Mouse (Mus musculus) cerebellum, postnatal 25 days (tissue): Measurements from ENCODE around the gene Gm49337.

Source experiments
- DNase-seq, 2 experiments: peaks; one replicate each; pipeline ENCODE4 v3.0.0; 2021; ENCODE audit warnings: mixed read lengths in 2 of 2

The Gm49337 gene

DNA sequence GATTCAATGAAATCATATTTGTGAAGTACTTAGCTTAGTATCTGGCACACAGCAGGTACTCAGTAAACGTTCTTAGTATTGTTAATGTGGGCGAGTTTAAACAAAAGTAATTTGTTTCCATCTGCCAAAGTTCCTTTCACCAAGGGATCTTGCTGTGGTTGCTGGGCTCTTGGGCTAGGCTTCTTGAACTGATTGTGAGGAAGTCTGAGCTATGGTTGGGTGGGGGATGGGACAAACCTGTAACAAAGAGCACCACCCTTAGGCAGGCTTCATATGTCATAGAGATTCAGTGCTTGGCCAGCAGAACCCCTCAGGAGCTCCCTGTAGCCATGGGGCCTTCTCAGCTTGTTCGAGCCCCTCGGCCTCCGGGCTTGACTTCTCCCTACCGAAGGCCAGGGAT lies at the start of gene Gm49337, which contains the start of gene 1700042G07Rik:
Gene Gm49337, plus strand, starts transcription at position 313 of the 400 bp plus-strand sequence.
Gene 1700042G07Rik, plus strand, starts transcription at position 301 of the 400 bp plus-strand sequence.
- DNase-seq: peak in 1 of 2 experiments; percentile 39

DNA sequence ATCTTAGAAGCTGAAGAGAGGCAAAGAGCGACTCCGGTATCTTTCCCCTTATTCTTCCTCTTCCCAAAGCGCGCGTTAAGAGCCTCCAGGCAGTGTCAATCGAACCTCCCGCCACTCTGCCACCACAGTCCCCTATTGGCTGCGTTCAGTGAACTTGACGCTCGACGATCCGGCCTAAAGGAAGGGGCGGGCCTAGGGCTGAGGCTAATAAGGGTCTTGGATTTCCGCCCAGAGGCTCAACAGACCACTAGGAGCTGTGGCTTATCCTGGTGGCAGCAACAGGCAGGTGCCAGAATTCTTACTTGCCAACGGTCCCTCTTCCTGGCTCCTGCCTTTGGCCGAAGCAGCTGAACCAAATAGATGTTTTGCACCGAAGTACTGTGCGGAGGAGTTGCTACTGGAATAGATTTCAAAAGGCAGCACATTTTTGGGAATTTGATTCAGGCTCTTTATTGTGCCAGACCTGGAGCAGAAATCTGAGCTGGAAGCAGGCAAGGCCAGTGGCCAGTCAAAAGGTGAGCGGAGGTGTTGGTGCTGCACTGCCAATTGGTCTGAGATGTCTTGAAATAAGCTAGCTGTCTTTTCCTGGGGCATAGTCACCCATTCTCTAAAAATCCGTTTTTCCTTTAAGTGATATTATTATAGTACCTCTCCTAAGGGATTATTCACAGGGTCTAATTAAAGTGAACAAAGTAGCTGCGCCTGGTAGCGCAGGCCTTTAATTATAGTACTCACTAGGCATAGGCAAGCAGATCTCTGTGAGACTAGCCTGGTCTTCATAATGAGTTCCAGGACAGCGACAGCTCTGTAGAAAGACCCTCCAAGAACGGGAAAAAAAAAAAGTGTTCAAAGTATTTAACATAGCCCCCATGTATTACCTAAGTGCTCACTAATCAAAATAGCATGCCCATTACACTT lies 49.3 kb upstream of the Gm49337 start, which contains the start of the genes Rad54l and Pomgnt1:
Gene Rad54l, minus strand, starts transcription at position 89 of the 918 bp plus-strand sequence.
Gene Pomgnt1, plus strand, starts transcription at position 239 of the 918 bp plus-strand sequence.
- peak; percentile 71 to 84 for DNase-seq

DNA sequence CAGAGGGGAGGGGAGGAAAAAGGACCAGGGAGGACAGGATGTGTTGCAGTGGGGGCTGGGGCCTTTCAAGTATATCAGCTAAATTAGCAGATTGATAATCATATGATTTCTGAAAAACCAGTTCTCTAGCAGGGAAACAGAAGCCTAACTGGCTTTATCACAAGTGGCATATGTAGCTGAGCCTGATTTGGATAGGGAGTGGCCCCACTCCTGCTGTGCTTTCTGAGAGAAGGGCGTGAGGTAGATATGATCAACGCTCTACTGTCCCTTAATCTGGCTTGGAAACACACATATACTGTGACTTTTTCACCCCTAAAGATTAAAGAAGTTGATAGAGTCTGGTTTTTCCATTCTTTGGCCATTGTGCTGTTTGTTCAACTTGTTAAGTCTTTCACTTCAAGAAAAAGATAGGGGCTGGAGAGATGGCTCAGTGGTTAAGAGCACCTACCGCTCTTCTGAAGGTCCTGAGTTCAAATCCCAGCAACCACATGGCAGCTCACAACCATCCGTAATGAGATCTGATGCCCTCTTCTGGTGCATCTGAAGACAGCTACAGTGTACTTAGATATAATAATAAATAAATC lies 47.3 kb upstream of the Gm49337 start:
- DNase-seq: no peak

DNA sequence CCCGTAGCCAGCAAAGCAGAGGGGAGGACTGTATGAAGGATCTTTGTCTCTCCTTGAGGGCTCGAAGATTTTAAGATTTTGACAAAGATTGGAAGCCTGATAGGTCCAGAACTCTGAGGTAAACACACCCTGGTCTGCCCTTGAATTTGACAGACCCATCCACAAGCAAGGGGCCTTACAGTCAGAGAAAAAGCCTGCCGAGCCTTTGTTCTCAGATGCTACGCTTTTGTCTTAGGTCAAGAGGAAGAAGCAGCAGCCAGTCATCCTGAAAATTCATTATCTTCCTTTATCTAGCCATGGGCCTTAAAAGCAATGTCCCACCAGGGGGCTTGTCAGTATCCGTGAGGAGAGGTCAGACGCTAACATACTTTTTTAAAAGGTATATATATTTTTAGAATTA lies 45.2 kb upstream of the Gm49337 start:
- DNase-seq: no peak

DNA sequence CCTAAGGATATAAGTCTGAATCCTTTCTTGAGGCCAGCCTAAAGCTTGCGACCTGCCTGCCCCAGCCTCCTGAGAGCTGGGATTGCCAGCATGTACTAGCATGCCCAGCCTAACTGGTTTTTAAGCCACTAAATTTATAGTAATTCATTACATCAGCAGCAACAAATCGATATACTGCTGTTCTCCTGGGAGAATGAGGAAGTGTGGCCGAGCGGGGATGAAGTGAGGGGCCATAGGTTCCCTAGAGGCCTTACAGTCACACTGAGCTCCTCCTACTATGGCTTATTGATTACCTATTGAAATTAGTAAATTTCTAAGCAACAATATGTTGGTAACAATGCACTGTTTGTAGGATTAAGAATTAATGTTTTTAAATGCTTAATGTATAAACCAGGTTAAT lies 40.1 kb upstream of the Gm49337 start:
- DNase-seq: no peak

DNA sequence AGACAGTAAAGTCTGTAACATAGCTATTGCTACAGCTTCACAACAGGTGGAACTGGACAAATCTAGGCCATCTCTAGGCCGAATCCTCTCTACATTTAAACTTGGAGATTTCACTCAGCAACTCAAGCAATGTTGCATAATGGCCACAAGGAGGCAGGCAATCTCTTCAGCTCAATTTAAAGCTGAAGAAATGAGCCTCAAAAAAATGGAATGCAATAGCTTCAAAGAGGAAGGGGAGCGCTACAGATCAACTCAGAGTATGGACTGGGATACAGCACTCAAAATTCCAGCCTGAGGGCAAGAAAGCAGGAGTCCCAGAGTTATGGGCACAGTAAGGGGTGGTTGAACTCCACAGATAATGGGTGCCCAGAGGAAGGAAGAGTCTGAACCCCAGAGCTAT lies 38.2 kb upstream of the Gm49337 start:
- peak in 1 of 2 experiments; percentile 28 for DNase-seq

DNA sequence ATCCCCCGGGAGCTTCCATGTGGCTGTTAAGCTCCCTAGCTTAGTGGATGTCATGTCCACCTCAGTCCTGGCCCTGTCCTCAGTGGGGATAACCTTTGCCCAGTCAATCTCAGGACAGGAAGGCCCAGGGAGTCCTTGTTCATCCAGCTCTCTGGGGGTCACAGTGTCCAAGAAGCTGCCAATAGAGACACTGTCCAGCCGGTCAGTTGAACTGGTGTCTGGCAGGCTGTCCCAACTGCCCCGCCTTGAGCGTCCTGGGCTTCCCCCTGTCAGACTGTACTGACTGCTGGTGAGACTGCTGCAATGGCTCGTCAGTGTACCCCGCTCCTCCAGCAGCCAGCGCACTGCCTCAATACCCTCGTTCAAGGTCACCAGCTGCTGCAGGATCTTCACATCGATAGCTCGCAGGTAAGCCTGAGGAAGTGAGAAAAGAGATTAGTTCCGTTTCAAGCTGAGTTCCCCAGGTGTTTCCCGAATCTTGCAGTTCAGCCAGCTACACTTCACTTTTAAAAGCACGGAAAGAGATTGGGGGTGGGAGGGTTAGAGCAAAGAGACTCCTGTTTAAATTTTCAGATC lies 35.7 kb upstream of the Gm49337 start:
- DNase-seq: peak in 1 of 2 experiments; percentile 25

DNA sequence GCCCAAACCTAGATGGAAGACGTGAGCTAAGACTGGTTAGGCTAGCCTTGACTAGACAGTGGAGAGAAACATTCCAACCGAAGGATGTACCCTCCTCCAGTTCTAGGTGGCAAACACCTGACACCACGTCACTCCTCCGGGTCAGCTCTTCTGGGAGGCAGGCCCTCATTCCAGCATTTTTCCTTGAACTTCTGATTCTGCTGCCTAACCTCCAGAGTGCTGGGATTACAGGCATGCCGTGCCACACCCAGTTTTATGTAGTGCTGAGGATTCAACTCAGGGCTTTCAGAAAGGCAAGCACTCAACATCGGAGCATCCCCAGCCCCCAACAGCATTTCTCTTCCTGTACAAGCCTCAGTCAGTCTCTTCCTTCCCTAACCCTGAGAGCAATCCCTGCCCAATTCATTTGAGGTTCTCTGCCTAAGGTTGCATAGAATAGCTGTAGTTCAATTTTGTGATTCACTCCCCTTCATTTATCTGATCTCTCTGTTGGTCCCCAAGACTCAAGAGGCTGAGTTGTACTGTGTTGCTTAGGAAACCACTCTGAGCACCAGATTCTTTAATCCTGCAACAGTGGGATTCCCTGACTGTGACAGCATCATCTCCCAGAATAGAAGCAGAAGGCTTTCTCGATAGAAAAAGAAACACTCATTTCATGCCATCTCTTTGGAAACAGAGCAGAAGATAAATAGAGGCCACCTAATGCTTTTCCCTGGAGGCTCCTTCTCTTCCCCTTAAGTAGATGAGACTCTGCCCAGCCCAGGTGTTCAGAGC lies 32.2 kb upstream of the Gm49337 start:
- no peak for DNase-seq

DNA sequence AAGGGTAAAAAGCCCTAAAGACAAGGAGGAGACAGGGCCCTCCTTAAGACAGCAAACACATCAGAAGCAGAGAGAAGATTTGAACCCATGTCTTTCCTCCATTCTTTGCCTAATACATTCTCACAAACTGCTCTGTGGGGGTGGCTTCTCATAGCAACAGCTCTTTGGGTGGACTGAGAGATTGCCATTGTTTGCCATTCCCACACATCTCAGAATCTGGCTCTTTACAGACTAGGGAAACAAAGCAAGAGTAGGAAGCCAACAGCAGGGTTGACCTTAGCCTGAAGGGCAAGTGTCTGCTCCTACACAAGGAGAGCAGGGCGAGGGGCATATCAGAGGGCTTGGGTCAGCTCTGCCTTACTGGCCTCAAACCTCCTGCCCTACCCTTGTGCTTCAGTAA lies 31.4 kb upstream of the Gm49337 start:
- DNase-seq: no peak

DNA sequence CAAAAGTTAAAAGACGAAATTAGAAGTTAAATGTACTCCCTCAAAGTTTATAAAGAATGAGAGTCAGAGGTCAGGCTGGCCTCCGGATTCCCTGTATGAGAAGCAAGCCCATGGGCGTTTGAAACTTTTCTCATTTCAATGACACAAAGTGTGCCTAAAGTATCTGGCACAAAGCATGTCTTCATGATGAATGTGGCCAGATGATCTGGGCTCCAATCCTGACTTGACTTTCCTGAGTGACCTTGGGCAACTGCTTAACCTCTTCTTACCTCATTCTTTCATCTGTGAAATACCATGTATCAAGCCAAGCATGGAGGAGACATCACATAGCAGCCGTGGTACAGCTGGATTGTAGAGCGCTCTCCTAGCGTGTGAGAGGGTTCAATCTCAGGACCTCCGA lies 30.9 kb upstream of the Gm49337 start:
- no peak for DNase-seq

DNA sequence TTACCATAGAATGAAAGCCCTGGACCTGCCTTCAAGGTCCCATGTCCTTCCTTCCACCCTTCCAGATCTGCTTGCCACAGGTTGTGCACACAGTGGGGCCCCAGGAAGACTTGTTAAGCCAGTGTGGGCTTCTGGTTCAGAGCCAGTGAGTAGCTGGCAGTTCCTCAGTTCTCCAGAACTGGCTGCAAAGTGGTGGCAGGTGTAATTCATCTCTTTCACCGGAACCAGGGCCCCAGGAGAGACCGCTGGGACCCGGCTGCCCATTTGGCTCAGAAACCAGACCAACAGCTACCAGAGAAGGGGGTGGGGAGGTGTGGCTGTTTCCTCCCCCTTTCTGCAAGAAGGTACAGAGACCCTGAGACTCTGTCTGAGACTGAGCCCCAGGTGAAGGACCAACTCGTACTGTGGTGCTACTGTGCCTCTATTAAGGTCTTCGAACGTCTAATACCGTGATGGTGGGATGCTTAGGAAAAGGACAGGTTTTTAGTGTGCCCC lies 29.8 kb upstream of the Gm49337 start:
- peak; percentile 95 for DNase-seq

DNA sequence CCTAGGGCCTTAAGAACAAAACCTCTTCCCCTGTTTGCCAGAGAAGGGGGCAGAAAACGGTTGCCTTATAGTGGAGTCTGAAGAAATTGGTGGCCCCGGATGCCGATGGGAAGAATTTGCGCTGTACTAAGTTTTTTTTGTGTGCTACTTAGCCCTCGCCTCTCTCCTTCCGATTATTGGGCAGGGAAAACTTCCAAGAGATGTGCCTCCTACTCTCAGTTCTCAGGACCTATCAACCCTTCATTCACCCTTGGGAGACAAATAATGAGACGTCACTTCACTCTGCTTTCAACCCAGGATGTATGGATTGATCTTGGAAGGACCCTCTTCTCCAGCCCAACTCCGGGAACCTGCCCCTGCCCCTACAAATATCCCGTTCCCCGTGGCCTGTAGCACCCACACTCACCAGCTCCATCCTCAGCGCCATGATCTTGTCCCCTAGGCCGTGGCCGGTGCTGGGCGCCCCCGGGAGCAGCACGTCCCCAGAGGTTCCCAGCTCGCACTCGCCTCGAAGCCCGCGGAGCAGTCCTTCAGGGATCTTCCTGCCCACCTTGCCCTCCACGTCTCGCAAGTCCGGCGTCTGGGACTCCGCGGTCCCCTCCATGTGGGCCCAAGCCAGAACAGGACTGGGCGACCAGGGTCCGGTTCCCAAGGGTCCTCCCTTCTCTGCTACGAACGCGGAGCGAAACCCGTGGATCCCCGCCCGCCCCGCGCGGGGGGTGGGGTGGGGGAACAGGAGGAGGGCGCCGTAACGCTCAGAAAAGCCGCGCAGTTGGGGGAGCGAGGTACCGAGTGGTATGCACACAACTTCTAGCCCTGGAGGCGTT lies 29.1 kb upstream of the Gm49337 start:
- DNase-seq: peak; percentile 92 to 93

DNA sequence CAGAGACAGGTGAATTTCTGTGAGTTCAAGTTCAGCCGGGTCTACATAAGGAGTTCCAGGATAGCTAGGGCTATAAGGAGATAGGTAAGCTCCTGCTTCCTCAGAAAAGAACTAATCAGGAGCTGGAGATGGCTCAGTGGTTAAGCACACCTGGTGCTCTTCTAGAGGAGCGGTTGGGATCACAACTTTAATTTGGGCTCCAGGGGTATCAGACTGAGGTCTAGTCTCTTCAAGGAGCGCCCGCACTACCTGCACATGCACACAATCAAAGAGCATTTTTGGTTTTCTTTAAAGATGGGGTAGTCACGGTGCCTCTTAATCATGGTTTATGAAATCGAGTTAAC lies 23.4 kb upstream of the Gm49337 start:
- no peak for DNase-seq

DNA sequence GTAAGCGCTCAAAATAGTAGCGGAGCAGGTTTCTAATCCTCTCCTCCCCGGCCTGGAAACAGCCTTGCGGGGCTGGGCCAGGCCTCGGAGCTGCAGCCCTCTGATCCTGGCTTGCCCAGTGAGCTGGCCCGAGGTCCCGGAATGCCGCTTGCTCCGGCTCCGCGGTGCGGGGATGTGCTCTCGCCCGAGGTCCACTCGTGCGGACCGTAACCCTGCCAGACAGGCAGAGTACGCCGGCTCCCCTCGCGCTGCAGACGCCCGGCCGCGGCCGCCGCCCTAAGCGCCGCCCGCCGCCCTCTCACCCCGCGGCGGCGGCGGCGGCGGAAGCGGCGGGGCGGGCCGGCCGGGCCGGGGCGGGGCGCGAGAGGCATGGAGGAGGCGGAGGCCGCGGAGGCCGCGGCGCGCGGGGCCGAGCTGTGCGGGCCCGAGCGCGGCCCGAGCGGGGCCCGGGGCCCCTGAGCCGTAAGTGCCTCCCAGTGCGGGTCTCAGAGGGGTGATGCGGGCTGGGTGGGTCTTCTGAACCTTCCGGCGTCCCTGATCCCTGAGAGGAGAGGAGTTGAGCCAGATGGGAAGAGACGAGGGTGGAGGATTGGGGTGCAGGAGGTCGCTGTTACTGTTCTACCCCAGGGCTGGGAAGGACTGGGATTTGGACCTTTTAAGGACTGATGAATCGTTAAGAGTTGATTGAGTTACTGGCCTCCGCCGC lies 22.9 kb upstream of the Gm49337 start:
- peak; percentile 81 to 89 for DNase-seq

DNA sequence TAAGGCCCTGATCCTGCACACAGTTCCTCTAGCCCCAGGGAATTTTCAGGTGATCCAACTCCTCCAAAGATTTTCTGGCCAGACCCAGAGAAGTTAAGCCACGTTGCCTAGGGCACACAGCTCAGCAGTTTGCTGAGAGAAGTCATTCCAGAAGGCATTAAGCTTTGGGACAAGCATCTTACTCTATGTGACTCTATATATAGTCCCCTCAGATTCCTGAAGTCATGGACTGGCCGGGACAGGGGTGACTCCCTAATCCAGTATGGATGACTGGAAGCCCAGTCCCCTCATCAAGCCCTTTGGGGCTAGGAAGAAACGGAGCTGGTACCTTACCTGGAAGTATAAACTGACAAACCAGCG lies 22.3 kb upstream of the Gm49337 start:
- no peak for DNase-seq

DNA sequence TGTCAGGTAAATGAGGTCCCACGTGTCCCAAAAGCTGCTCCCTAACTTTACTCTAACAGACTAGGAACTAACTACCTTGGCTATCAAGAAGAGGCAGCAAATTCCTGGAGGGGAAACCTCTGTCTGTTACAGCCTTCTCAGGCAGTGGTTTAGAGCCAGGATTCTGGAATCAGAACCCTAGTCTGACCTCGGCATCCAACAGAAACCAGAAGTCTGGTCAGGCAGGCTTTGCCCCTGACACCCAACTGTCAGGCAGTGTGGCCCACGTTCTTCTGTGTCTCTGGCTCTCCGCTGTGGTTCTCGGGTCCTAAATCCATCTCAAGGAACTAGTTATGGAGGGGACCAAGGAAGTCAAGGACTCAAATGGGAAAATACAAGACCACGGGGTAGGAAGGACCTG lies 21.9 kb upstream of the Gm49337 start, which contains the start of gene Lurap1:
Gene Lurap1, minus strand, starts transcription at position 101 of the 400 bp plus-strand sequence.
- DNase-seq: no peak

DNA sequence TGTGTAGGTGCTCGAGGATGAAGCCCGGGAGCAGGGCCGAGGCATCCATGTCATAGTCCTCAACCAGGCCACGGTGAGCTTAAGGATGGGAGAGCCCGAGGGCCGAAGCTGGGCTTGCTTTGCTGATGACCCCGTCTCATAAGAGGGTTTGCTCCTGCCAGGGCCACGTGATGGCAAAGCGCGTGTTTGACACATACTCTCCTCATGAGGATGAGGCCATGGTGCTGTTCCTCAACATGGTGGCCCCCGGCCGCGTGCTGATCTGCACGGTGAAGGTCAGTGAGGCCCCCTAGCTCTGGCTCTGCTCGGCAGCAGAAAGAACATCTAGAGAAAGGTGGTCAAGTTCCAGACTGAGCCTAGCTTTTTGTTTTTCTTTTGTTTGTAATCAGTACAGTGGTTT lies 20.5 kb upstream of the Gm49337 start:
- no peak for DNase-seq

DNA sequence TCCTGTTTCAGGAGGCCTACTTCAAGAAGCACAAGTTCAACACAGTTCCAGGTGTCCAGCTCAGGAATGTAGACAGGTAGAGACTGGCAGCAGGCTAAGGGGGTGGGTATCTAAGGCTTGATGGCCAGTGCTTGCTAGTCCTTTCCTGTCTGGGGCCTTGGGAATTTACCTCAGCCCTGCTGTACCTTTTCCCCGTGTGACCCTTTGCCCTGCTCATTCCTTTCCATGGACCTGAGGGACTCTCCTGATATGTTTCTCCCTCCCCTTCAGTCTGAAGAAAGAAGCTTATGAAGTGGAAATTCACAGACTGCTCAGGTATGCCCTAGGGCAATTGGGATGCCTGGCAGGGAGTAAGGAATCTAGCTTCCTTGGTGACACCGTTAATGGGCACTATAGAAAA lies 15.3 kb upstream of the Gm49337 start:
- no peak for DNase-seq

DNA sequence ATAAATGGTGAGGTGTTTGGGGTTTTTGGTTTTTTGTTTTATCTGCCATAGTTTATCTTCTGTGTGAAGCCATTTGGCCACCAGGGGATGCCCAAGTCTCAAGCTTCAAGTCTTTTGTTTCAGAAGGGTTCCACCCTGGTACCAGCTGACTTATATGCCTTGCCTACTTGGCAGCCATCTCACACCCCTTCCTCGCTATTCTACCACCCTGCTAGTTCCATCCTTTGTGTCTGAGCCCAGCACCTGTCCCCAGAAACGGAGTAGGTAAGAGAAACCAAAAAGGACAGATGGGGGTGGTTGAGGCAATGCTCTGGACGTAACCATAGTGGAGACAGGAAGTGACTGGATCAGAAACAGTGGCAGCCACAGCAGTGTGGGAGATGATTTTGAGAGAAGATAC lies 13.3 kb upstream of the Gm49337 start:
- DNase-seq: peak; percentile 50 to 72

DNA sequence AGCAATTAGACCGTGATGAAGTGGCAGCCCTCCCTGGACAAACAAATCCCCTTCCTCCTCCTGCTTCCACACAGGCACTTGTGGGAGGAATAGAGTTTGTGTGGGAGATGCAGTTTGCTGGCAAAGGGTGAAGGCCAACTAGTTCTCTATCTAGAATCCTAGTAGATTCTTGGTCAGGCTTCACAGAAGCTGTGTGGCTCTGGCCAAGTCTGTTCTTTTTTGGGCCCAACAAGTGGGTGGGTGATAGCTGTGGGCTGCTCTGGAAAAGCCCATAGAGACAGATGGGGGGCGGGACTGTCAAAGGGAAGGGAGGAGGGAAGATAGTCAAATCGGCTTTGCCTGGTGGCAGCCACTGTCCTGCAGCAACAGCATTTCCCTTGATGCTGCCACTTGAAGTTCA lies 12.4 kb upstream of the Gm49337 start:
- DNase-seq: no peak

DNA sequence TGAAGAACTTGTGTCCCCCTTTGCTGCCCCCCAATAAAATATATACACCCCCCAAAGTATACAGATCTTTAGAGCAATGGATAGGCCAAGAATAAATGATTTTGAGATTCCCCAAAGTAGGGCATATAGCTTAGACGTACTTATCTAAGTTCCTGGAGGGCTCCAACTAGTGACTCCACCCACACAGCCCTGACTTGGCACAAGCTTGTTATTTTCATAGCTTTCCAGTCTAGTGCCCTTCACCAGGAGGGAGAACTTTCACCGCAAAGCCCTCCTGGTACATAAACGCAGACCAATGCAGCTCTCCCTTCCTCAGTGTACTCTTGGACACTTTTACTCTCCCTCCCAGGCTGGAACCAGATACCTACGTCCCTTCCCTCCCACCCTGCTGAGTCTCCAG lies 11.0 kb upstream of the Gm49337 start:
- DNase-seq: no peak
